Mouse (Mus musculus) forebrain, embryonic 14.5 days (tissue): ENCODE measurements around the gene Wwc1. TPM values are rescaled to one million over a fixed set of nuclear protein-coding genes. Genes with fewer than 3 reads are reported as not detected.

Source experiments
- ATAC-seq: fragments of 200-750 bp; cut with Nextera tagmentation; 2 replicates; pipeline ENCODE4 v1.8.0; 2017; ENCODE audit warnings: mild to moderate bottlenecking, moderate library complexity
- DNase-seq: peaks from one replicate; pipeline ENCODE4 v3.0.0-alpha.2; 2015; ENCODE audit warnings: low spot score
- H3K27ac ChIP-seq: fragments of 300-500 bp; sonication (generic); 2 replicates; pipeline ENCODE4 v1.5.1; 2014; ENCODE audit warnings: low read depth, mild to moderate bottlenecking, control low read depth, low read length, moderate library complexity
- H3K27me3 ChIP-seq: fragments of 300-500 bp; sonication (generic); replicated peaks from 2 replicates; pipeline ENCODE4 v1.6.1; 2014; ENCODE audit warnings: low read length, control low read depth, mixed read lengths; ENCODE audit not compliant: control insufficient read depth, insufficient read depth
- H3K36me3 ChIP-seq: fragments of 300-500 bp; sonication (generic); 2 replicates; pipeline ENCODE4 v1.6.1; 2014; ENCODE audit warnings: low read length, control low read depth; ENCODE audit not compliant: control insufficient read depth, insufficient read depth
- H3K4me1 ChIP-seq: fragments of 300-500 bp; sonication (generic); 2 replicates; pipeline ENCODE4 v1.6.1; 2014; ENCODE audit warnings: antibody characterized with exemption, low read length, control low read depth; ENCODE audit not compliant: control insufficient read depth, insufficient read depth
- H3K4me2 ChIP-seq: fragments of 300-500 bp; sonication (generic); 2 replicates; pipeline ENCODE4 v1.6.1; 2014; ENCODE audit warnings: mild to moderate bottlenecking, control low read depth, low read length
- H3K4me3 ChIP-seq: fragments of 300-500 bp; sonication (generic); 2 replicates; pipeline ENCODE4 v1.5.1; 2014; ENCODE audit warnings: low read depth, low read length, control low read depth
- H3K9ac ChIP-seq: fragments of 300-500 bp; sonication (generic); 2 replicates; pipeline ENCODE4 v1.6.1; 2014; ENCODE audit warnings: mild to moderate bottlenecking, low read length, control low read depth, moderate library complexity
- H3K9me3 ChIP-seq: fragments of 300-500 bp; sonication (generic); replicated peaks from 2 replicates; pipeline ENCODE4 v1.6.1; 2016; ENCODE audit warnings: low read length, control low read depth, mixed read lengths; ENCODE audit not compliant: control insufficient read depth
- WGBS: fragments of 180-500 bp; shearing (Covaris S2); extraction: QIAGEN DNeasy Blood & Tissue Kit; methylation state at CpG from one replicate; pipeline ENCODE4 v1.1.7; 2014; 5-methylcytosine and 5-hydroxymethylcytosine counted together
- polyA plus RNA-seq: library from polyadenylated mRNA; unstranded; fragments of >200 nt; fragmentation: Nextera tagmentation; extraction: Ambion mirVana; gene quantifications from 2 replicates; pipeline ENCODE4 v1.2.1, GENCODE M21; 2014

Gene Wwc1
- polyA plus RNA-seq, 1 experiment from 2014 or later, result 10.4 TPM

DNA sequence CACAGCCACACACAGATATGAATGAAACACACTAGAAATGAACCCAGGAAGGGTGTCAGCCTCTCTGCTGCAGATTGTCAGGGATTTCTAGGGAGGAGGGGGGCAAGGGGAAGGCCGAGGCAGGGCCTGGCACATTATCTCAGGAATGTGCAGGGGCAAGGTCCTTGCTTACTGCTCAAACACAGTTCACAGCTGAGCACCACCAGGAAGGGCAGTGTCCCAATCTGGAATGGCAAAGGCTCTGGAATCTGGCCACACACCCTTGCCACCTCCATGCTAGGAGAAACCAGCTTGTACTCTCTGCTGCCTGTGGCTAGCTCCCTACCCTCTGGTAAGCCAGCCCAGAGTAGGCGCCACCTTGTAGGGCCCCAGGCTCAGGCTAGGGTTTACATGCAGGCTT lies 16.8 kb downstream of the Wwc1 start:
- no peak for ATAC-seq

GRCm38 (mm10) chr11:35962431-35962830 lies 17.9 kb downstream of the Wwc1 start:
- H3K4me2 ChIP-seq, result no peak overlapping the region

More for the DNA sequence above, 16.8 kb downstream of the Wwc1 start:
- Histone ChIP-seq H3K4me3 (no peak overlapping the region), H3K9ac (no peak overlapping the region), H3K9me3 (no peaks in the 10 kb centered on the region), H3K27me3 (no peaks in the 10 kb centered on the region), H3K4me1 (no peaks in the 10 kb centered on the region), H3K4me2 (no peak overlapping the region), H3K27ac (no peak overlapping the region), H3K36me3 (no peaks in the 10 kb centered on the region)
- 49% methylated on average over 2 of the region's 2 CpGs for WGBS
- DNase-seq, result no peak

DNA sequence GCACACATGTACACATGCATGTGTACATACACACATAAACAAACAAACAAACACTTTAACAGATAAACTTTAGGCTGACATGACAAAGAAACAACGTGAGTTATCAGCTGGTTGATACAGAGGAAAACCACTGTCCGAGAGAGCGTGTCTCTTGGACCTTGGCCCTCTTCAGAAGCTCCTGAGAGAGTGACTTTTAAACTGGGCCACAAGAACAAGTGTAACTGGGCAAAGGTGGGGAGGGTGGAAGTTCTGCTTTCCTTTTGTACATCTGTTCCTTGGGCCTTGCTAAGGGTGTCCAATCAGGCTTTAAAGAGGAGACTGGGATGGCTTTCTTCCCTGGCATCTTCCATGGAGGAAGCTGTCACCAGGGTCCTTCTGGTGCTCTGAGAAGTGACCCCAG lies 21.1 kb downstream of the Wwc1 start:
- no peak for DNase-seq
- 94% methylated on average over 3 of the region's 3 CpGs for WGBS
- Histone ChIP-seq H3K36me3 (no peaks in the 10 kb centered on the region), H3K4me2 (no peak overlapping the region), H3K27me3 (no peaks in the 10 kb centered on the region), H3K4me1 (no peaks in the 10 kb centered on the region), H3K4me3 (no peak overlapping the region), H3K9me3 (no peaks in the 10 kb centered on the region), H3K27ac (no peak overlapping the region), H3K9ac (no peak overlapping the region)
- no peak for ATAC-seq

More at GRCm38 (mm10) chr11:35962431-35962830, 17.9 kb downstream of the Wwc1 start:
- H3K36me3 ChIP-seq, result no peaks in the 10 kb centered on the region
- ATAC-seq (no peak), DNase-seq (no peak)
- no peak overlapping the region for H3K9ac ChIP-seq
- no peak overlapping the region for H3K27ac ChIP-seq
- no peak overlapping the region for H3K4me3 ChIP-seq
- no peaks in the 10 kb centered on the region for H3K27me3 ChIP-seq
- 89% methylated on average over 2 of the region's 2 CpGs for WGBS
- H3K9me3 ChIP-seq, result no peaks in the 10 kb centered on the region
- no peaks in the 10 kb centered on the region for H3K4me1 ChIP-seq

- Histone ChIP-seq H3K27ac (no peak overlapping the region), H3K4me2 (no peak overlapping the region), H3K9ac (no peak overlapping the region), H3K27me3 (no peaks in the 10 kb centered on the region), H3K4me3 (no peak overlapping the region), H3K4me1 (no peaks in the 10 kb centered on the region), H3K9me3 (no peaks in the 10 kb centered on the region), H3K36me3 (no peaks in the 10 kb centered on the region)
- DNase-seq (no peak), ATAC-seq (no peak)
- 84% methylated on average over 3 of the region's 3 CpGs for WGBS
Measured at GRCm38 (mm10) chr11:35955572-35955971, 24.8 kb downstream of the Wwc1 start.

- ATAC-seq (no peak), DNase-seq (no peak)
- Histone ChIP-seq H3K9ac (no peak overlapping the region), H3K4me1 (0 out of 2 replicates have a peak, but pooled peaks cover 7% of the 10 kb centered on the region), H3K4me3 (no peak overlapping the region), H3K27me3 (no peaks in the 10 kb centered on the region), H3K4me2 (no peak overlapping the region), H3K36me3 (no peaks in the 10 kb centered on the region), H3K9me3 (no peaks in the 10 kb centered on the region), H3K27ac (no peak overlapping the region)
- WGBS, result 97% methylated on average over 4 of the region's 4 CpGs
Measured at GRCm38 (mm10) chr11:35953179-35953578, 27.1 kb downstream of the Wwc1 start.

GRCm38 (mm10) chr11:35951727-35952065 lies 28.6 kb downstream of the Wwc1 start:
- ATAC-seq (no peak), DNase-seq (no peak)
- Histone ChIP-seq H3K36me3 (no peaks in the 10 kb centered on the region), H3K9me3 (no peaks in the 10 kb centered on the region), H3K4me2 (no peak overlapping the region), H3K27ac (no peak overlapping the region), H3K4me1 (0 out of 2 replicates have a peak, but pooled peaks cover 7% of the 10 kb centered on the region), H3K27me3 (no peaks in the 10 kb centered on the region), H3K9ac (no peak overlapping the region), H3K4me3 (no peak overlapping the region)
- WGBS, result 56% methylated on average over 4 of the region's 4 CpGs

DNA sequence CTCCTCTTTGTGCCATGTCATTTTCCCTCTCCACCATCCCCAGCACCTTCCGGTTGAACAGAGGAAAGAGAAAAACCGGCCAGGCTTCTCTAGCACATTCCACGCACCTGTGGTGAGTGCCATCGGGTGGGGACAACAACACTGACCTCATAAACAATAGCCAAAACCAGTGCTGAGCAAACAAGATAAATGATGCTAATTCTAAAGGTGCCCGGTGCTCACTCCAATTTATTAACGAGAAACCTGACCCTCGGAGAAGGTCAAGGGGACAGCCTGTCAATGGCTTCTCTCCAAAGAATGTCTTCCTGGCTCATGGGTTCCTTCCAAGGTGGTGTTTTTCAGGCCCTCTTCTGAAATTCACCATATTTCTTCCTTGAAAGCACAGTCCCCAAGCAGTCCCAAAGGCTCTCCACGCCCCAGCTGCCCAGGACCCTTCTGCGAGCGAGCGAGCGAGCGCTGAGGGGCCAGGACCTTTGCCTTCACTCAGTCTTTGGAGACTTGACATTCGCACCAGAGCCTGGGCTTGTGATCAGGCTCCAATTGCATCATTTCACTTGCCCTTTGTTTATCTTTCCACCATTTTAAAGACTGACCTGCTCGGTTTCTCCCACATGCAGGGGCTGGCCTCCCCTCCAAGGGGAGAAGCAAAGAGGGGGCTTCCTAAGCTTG lies 29.1 kb downstream of the Wwc1 start:
- Histone ChIP-seq H3K9ac (no peak overlapping the region), H3K27ac (no peak overlapping the region), H3K27me3 (no peaks in the 10 kb centered on the region), H3K4me3 (no peak overlapping the region), H3K4me1 (0 out of 2 replicates have a peak, but pooled peaks cover 7% of the 10 kb centered on the region), H3K9me3 (no peaks in the 10 kb centered on the region), H3K36me3 (no peaks in the 10 kb centered on the region), H3K4me2 (no peak overlapping the region)
- ATAC-seq, result no peak
- DNase-seq, result no peak
- WGBS, result 86% methylated on average over 15 of the region's 15 CpGs

GRCm38 (mm10) chr11:35950466-35950865 lies 29.9 kb downstream of the Wwc1 start:
- no peak overlapping the region for H3K9ac ChIP-seq
- ATAC-seq (no peak), DNase-seq (no peak)
- H3K27ac ChIP-seq, result no peak overlapping the region
- 86% methylated on average over 7 of the region's 7 CpGs for WGBS
- 0 out of 2 replicates have a peak, but pooled peaks cover 7% of the 10 kb centered on the region for H3K4me1 ChIP-seq
- H3K9me3 ChIP-seq, result no peaks in the 10 kb centered on the region
- no peak overlapping the region for H3K4me3 ChIP-seq
- H3K27me3 ChIP-seq, result no peaks in the 10 kb centered on the region
- no peaks in the 10 kb centered on the region for H3K36me3 ChIP-seq
- no peak overlapping the region for H3K4me2 ChIP-seq

DNA sequence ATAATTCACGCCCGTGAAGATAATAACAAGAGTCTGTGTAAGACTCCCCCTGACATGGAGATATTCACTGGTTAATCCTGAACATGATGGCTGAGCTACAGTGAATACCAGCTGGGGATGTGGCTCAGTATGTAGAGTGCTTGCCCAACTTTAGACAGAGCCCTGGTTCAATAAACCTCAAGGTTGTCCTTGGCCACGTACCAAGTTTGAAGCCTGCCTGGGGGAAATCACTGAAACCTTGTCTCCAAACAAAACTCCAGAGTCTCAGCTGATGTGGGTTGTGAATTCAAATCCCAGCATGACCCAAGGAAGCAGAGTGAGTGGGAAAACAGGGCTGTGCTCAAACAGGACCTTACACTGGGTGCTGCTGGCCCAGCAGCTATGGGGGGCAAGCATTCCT lies 30.3 kb downstream of the Wwc1 start:
- 91% methylated on average over 3 of the region's 3 CpGs for WGBS
- H3K9me3 ChIP-seq, result no peaks in the 10 kb centered on the region
- H3K27me3 ChIP-seq, result no peaks in the 10 kb centered on the region
- no peak overlapping the region for H3K4me3 ChIP-seq
- no peak overlapping the region for H3K4me2 ChIP-seq
- H3K9ac ChIP-seq, result no peak overlapping the region
- 0 out of 2 replicates have a peak, but pooled peaks cover 7% of the 10 kb centered on the region for H3K4me1 ChIP-seq
- no peaks in the 10 kb centered on the region for H3K36me3 ChIP-seq
- no peak overlapping the region for H3K27ac ChIP-seq
- ATAC-seq (no peak), DNase-seq (no peak)
